Mouse (Mus musculus) brain, adult 10 weeks (tissue): ENCODE results near the gene Fitm2. TPM values are rescaled to one million over a fixed set of nuclear protein-coding genes. Genes with fewer than 3 reads are reported as not detected.

Source experiments
- polyA plus RNA-seq: library from polyadenylated mRNA; stranded (reverse); fragments of 350-450 nt; fragmentation: Illumina TruSeq; extraction: RNeasy Lipid Tissue Mini Kit (QIAGEN cat#74804); gene quantifications from one replicate; pipeline ENCODE4 v1.2.3, GENCODE M21; 2015; ENCODE audit warnings: low read depth, low replicate concordance

Fitm2 gene
- 20.6 TPM for polyA plus RNA-seq

DNA sequence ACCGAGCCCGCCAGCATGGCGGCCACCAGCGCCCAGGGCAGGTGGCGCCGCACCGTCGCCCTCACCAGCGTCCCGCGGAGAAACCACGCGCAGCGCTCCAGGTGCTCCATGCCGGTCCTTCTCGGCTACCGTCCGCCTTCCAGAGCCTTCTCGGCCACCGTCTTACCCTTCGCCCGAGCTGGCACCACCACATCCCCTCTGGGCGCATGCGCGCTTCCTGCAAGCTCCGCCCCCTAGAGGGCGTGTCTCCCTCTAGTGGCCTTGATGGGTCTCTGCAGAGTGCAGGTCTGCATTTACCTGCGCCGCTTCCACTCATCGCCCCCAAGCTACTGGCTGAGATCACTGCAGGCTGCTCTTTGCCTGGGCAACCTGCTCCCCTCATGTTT, at the start of gene Fitm2:
Gene Fitm2, minus strand, starts transcription at position 164 of the 386 bp plus-strand sequence.

GRCm38 (mm10) chr2:163506300-163507004, 34.0 kb upstream of the Fitm2 start, which contains the start of gene Hnf4a:
Gene Hnf4a, plus strand, starts transcription at chr2:163506808.

DNA sequence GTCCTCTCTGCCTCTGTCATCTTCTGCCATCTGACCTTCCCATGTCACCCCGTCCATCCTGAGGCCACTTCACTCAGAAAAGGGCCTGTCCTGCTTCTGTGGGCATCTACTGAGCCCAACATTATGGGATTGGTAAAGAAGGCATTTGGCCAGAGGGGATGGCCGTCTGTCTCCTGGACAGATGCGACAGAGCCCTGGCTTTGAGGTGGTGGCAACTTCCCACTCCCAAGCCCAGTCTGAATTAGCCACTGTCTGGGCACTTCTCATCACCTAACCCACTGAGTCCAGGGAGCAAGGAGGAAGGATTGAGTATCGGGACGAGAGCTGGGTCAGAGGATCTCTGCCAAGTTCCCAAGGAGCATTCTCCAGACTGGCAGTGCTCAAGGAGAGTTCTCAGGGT, 19.6 kb upstream of the Fitm2 start, which contains the start of gene R3hdml:
Gene R3hdml, plus strand, starts transcription at position 301 of the 400 bp plus-strand sequence.

GRCm38 (mm10) chr2:163438246-163438618, 34.2 kb downstream of the Fitm2 start, which contains the start of gene Gdap1l1:
Gene Gdap1l1, plus strand, starts transcription at chr2:163438476.

DNA sequence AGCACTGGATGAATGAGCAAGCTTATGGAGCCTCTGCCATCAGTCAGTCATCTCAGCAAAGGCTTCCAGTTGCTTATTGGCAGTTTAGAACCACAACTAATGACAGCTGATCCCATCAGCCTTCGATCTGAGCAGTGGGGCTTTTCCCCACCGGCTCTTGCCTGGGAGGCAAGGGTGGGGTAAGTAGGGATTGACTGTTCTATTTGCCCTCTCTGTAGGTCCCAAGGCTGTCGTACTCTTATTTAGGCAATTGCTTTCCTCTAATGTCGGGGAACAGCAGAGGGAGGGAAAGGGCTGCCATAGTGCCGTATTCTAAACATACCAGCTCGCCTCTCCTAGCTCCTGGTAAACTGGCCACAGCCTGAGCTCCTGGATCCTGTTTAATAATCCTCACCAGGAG, 47.8 kb downstream of the Fitm2 start, which contains the start of gene Oser1:
Gene Oser1, minus strand, starts transcription at position 101 of the 400 bp plus-strand sequence.

Other genes with a start within 250 kb of the Fitm2 start
- gene Jph2, start 74.6 kb downstream of the Fitm2 start, polyA plus RNA-seq, result 0.70 TPM
- gene Oser1, start 47.9 kb downstream of the Fitm2 start, polyA plus RNA-seq, result 31.0 TPM
- gene Gdap1l1, start 34.2 kb downstream of the Fitm2 start, polyA plus RNA-seq, result 74.6 TPM
- gene R3hdml, start 19.7 kb upstream of the Fitm2 start, polyA plus RNA-seq, result not detected
- gene Hnf4a, start 34.2 kb upstream of the Fitm2 start, polyA plus RNA-seq, result not detected
- gene Ttpal, start 129.7 kb upstream of the Fitm2 start, polyA plus RNA-seq, result 44.8 TPM
- gene Serinc3, start 172.5 kb upstream of the Fitm2 start, polyA plus RNA-seq, result 195 TPM
- gene Pkig, start 185.8 kb upstream of the Fitm2 start, polyA plus RNA-seq, result 151 TPM